Mouse (Mus musculus): Measurements from ENCODE around the gene Tpcn2. TPM values are rescaled to one million over a fixed set of nuclear protein-coding genes. Genes with fewer than 3 reads are reported as not detected.

The Tpcn2 gene
- polyA plus RNA-seq, 1 experiment: 22.1 TPM

DNA sequence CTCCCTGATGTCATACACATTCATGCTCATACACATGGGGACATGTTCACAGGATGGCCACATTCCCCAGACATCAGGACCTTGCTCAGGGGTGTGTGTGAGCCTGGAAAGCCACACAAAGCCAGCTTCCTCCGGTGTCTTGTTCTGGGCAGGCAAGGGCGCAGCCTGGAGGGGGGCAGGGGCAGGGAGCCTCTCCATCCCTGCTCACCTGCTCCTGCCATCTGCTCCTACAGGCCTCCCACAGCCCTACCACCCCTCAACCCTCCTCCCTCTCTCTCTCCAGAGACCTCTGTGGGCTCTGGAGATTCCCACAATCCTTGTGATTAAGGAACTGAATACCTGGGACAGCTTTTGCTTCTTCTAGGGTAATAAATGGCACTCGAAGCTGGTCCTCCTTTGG, 132.0 kb downstream of the Tpcn2 start:
- no peak overlapping the region for H3K27ac ChIP-seq (ENCODE audit: insufficient read depth, low read length)
- TF ChIP-seq POLR2A (IDR thresholded peaks at IDR 0.05; ENCODE audit: low read depth, low read length) (no peak), CTCF (IDR thresholded peaks at IDR 0.05; ENCODE audit: borderline replicate concordance, insufficient read depth, low read length) (no peak)
- H3K4me1 ChIP-seq (ENCODE audit: control insufficient read depth, insufficient read depth, low read length): no peaks in the 10 kb centered on the region
- H3K4me3 ChIP-seq (ENCODE audit: insufficient read depth, low read length): no peak overlapping the region

DNA sequence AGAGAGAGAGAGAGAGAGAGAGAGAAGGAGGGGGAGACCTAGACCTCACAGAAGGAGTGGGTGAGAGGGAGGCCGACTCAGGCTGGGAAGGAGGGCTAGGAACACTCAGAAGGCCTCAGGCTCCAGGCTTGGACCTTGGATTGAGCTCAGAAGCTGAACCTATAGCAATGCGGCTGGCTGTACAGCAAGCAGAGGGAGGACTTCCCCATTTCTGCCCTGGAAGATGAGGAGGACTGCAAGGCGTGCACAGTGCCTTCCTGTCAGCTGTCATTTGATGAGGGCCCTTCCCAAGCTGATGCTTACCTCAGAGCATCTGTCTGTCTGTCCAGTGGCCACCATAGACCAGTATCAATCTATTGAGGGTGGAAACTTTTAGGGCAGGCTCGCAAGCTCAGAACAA, 134.9 kb downstream of the Tpcn2 start:
- no peak for TF ChIP-seq CTCF (IDR thresholded peaks at IDR 0.05; ENCODE audit: borderline replicate concordance, insufficient read depth, low read length)
- no peak for TF ChIP-seq POLR2A (IDR thresholded peaks at IDR 0.05; ENCODE audit: low read depth, low read length)
- Histone ChIP-seq H3K4me3 (ENCODE audit: insufficient read depth, low read length) (no peak overlapping the region), H3K4me1 (ENCODE audit: control insufficient read depth, insufficient read depth, low read length) (no peaks in the 10 kb centered on the region), H3K27ac (ENCODE audit: insufficient read depth, low read length) (no peak overlapping the region)

DNA sequence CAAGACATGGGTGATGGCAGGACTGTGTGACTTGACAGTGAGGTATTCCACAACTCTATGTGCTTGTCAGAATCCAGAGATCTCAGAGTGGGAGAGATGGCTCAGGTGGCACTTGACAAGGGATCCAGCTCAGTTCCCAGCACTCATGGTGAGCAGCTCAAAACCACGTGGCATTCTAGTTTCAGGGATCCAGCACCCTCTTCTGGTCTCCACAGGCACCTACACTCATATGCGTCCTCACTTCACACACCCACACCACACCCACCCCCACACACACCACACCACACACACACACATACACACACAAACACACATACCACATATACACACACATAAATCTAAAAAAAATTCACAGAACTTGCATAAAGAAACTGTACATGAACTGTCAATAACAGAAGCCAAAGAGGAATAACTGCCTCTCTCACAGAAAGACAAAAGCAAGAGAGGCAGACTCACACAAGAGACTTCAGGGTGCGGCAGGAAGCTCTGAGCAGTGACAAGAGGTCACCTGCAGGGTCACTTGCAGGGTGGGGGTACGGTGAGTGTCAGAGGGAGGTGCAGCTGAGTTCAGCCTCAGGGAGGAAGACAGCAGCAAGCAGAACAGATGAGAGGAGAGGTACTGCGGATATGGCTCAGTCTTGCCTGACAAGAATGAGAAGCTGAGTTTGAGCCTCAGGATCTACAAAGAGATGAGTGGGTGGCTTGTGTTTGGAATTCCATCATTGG, 135.7 kb downstream of the Tpcn2 start:
- no peak overlapping the region for H3K27ac ChIP-seq (ENCODE audit: insufficient read depth, low read length)
- TF ChIP-seq CTCF (IDR thresholded peaks at IDR 0.05; ENCODE audit: borderline replicate concordance, insufficient read depth, low read length): no peak
- TF ChIP-seq POLR2A (IDR thresholded peaks at IDR 0.05; ENCODE audit: low read depth, low read length): no peak
- peaks cover 5% of the 10 kb centered on the region for H3K4me1 ChIP-seq (ENCODE audit: control insufficient read depth, insufficient read depth, low read length)
- no peak overlapping the region for H3K4me3 ChIP-seq (ENCODE audit: insufficient read depth, low read length)

DNA sequence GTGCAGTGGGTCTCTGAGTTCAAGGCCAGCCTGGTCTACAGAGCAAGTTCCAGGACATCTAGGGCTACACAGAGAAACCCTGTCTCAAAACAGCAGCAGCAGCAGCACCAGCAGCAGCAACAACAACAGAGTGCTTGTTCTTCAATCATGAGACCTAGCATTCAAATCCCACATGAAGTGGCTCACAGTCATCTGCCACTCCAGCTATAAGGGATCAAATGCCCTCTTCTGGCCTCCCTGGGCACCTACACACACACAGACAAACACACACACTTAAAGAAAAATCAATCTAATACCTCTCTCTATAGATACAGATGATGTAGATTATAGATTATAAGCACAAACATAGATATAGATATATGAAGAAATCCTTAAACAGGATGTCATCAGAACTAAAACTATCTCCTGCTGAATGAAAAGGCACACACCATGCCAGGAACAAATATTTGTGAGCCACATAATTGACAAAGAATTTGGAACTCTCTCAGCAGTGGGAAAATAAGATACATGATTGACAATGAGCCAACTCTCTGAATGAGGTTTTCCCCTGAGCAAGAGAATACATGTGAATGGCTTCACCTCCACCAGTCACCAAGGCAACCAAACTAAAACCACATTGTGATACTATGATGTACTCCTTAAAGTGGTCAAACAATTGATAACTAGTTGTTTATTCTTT, 137.4 kb downstream of the Tpcn2 start:
- H3K27ac ChIP-seq (ENCODE audit: insufficient read depth, low read length): peak overlapping the region; percentile 45
- TF ChIP-seq CTCF (IDR thresholded peaks at IDR 0.05; ENCODE audit: borderline replicate concordance, insufficient read depth, low read length) (no peak), POLR2A (IDR thresholded peaks at IDR 0.05; ENCODE audit: low read depth, low read length) (no peak)
- H3K4me1 ChIP-seq (ENCODE audit: control insufficient read depth, insufficient read depth, low read length): peaks cover 6% of the 10 kb centered on the region
- no peak overlapping the region for H3K4me3 ChIP-seq (ENCODE audit: insufficient read depth, low read length)

DNA sequence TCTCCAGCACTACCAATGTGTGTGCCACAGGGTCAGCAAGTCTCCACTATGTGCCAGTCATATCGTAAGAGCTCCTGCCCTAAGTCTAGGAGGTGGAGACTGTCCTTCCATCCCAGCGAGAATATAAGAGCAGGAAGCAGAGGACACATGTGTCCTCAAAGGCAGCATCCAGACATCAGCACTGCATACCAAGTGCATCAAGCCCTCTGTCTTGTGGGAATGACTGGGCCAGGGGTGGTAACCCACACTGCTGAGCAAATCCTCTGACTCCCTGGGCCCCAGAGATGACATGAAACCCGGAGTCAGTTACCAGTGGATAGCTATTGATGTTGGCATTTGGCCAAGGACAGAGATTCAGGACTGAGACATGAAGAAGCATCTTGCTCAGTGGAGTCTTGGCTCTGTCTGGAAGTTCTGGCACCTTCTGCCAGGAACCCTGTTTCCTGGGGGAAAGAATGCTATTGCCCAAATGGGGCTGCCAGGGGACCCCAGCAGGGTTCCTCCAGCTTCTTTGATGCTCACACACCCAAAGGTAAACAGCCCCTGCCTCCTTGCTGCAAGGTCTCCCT, 140.2 kb downstream of the Tpcn2 start:
- Histone ChIP-seq H3K27ac (ENCODE audit: insufficient read depth, low read length) (no peak overlapping the region), H3K4me1 (ENCODE audit: control insufficient read depth, insufficient read depth, low read length) (peaks cover 6% of the 10 kb centered on the region), H3K4me3 (ENCODE audit: insufficient read depth, low read length) (no peak overlapping the region)
- TF ChIP-seq POLR2A (IDR thresholded peaks at IDR 0.05; ENCODE audit: low read depth, low read length): no peak
- TF ChIP-seq CTCF (IDR thresholded peaks at IDR 0.05; ENCODE audit: borderline replicate concordance, insufficient read depth, low read length): no peak

DNA sequence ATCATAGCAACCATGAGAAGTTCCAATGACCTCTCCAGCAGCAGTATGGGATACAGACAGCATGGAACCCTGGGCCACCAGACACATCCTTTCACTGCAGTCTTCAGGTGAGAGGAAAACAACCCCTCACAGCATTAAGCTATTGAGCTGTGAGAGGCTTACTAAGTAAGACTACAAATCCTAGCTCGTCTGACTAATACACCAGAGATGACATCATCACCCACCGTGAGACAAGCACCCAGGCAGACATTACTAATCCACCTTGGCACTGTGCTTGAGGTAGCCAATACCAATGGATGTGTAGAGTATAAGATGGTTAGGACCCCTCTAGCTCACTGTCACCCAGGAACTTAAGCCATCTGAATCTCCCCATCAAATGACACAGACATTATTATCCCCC, 143.2 kb downstream of the Tpcn2 start:
- Histone ChIP-seq H3K27ac (ENCODE audit: insufficient read depth, low read length) (no peak overlapping the region), H3K4me1 (ENCODE audit: control insufficient read depth, insufficient read depth, low read length) (peaks cover 6% of the 10 kb centered on the region), H3K4me3 (ENCODE audit: insufficient read depth, low read length) (no peak overlapping the region)
- TF ChIP-seq CTCF (IDR thresholded peaks at IDR 0.05; ENCODE audit: borderline replicate concordance, insufficient read depth, low read length): no peak
- TF ChIP-seq POLR2A (IDR thresholded peaks at IDR 0.05; ENCODE audit: low read depth, low read length): no peak

DNA sequence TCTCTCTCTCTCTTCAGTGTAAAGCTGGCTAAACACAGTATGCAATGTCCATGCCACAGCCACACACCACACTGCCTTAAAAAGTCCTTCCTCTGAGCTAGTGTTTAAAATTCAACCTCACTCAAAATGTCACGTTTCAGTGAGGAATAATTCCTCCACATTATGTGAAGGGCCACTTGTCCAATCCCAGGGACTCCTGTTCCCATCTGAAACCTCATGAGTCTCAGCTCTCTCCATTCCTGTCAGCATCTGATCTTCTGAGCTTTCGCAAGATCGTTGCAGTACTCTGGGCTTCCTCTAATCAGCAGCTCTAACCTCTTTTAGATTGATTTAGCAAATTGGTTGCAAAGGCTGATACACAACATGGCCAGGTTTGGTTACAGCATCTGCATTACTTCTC, 144.2 kb downstream of the Tpcn2 start:
- TF ChIP-seq CTCF (IDR thresholded peaks at IDR 0.05; ENCODE audit: borderline replicate concordance, insufficient read depth, low read length) (no peak), POLR2A (IDR thresholded peaks at IDR 0.05; ENCODE audit: low read depth, low read length) (no peak)
- Histone ChIP-seq H3K27ac (ENCODE audit: insufficient read depth, low read length) (no peak overlapping the region), H3K4me1 (ENCODE audit: control insufficient read depth, insufficient read depth, low read length) (peaks cover 6% of the 10 kb centered on the region), H3K4me3 (ENCODE audit: insufficient read depth, low read length) (no peak overlapping the region)

DNA sequence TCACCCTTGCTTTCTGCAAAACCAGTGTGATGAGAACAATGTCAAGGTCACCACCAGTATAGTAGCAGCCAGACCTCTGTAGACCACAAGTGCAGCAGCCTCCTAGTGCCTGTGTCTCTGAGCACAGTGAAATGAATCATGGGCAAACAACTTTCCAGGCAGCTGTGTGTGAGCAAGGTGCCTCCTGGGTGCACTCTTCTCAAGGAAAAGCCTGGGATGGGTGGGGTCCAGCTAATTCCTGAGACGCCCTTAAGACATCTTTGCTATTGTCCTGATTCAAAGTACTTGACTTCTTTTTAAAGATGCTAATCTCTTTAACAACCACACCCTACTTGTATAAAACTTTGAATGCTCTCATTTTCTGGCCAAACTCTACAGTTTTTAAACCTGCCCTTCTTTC, 144.7 kb downstream of the Tpcn2 start:
- H3K4me3 ChIP-seq (ENCODE audit: insufficient read depth, low read length): no peak overlapping the region
- H3K27ac ChIP-seq (ENCODE audit: insufficient read depth, low read length): no peak overlapping the region
- no peak for TF ChIP-seq POLR2A (IDR thresholded peaks at IDR 0.05; ENCODE audit: low read depth, low read length)
- TF ChIP-seq CTCF (IDR thresholded peaks at IDR 0.05; ENCODE audit: borderline replicate concordance, insufficient read depth, low read length): no peak
- peaks cover 6% of the 10 kb centered on the region for H3K4me1 ChIP-seq (ENCODE audit: control insufficient read depth, insufficient read depth, low read length)

DNA sequence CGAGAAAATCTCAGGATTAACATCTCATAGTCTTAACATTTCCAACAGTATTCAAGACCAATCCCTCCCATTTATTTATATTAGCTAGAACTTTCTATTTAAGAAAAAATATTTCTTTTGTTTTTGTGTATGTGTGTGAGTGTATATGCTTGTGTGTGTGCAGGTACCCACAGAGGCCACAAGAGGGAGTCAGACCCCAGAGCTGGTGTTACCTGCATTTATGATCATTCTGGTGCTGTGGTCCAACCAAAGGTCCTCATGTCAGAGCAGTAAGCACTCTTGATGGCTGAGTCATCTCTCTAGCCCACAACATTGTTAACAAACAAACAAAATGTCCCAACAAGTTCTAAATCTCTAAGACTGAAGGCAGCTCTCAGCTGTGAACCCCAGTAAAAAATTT, 145.9 kb downstream of the Tpcn2 start:
- TF ChIP-seq CTCF (IDR thresholded peaks at IDR 0.05; ENCODE audit: borderline replicate concordance, insufficient read depth, low read length) (no peak), POLR2A (IDR thresholded peaks at IDR 0.05; ENCODE audit: low read depth, low read length) (no peak)
- Histone ChIP-seq H3K27ac (ENCODE audit: insufficient read depth, low read length) (no peak overlapping the region), H3K4me1 (ENCODE audit: control insufficient read depth, insufficient read depth, low read length) (no peaks in the 10 kb centered on the region)

DNA sequence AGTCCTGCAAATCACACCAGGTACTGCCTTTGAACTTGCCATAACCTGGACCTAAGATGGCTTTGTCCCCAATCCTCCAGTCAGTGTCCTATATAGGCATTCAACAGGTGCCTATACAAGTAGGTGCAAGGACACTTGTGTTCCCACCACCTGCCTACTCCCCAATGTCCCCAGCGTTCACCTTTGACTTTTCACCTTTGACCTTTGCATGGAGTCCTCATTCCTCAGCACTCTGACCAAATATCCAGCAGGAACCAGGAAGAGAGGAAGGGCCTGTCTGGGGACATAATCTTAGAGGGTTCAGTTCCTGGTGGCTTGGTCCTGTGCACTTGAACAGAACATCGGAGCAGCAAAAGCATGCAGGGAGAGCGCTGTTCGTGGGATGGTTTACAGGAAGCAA, 147.0 kb downstream of the Tpcn2 start:
- TF ChIP-seq POLR2A (IDR thresholded peaks at IDR 0.05; ENCODE audit: low read depth, low read length) (no peak), CTCF (IDR thresholded peaks at IDR 0.05; ENCODE audit: borderline replicate concordance, insufficient read depth, low read length) (no peak)
- no peak overlapping the region for H3K4me3 ChIP-seq (ENCODE audit: insufficient read depth, low read length)
- H3K4me1 ChIP-seq (ENCODE audit: control insufficient read depth, insufficient read depth, low read length): no peaks in the 10 kb centered on the region
- H3K27ac ChIP-seq (ENCODE audit: insufficient read depth, low read length): no peak overlapping the region

More for the DNA sequence above, 145.9 kb downstream of the Tpcn2 start:
- no peak overlapping the region for H3K4me3 ChIP-seq (ENCODE audit: insufficient read depth, low read length)

Other genes starting within 250 kb of the Tpcn2 start
- gene 1810010D01Rik, start 75.9 kb downstream of the Tpcn2 start, polyA plus RNA-seq (2011; ENCODE audit: insufficient read length, low read depth, missing spikeins): not detected in 2 replicates
- 33.0 and 38.2 TPM in 2 replicates for gene Mrgprf, start 16.8 kb upstream of the Tpcn2 start, polyA plus RNA-seq (2011; ENCODE audit: insufficient read length, low read depth, missing spikeins)
- not detected in 2 replicates for gene Mrgprd, start 30.8 kb upstream of the Tpcn2 start, polyA plus RNA-seq (2011; ENCODE audit: insufficient read length, low read depth, missing spikeins)

Measured in embryonic fibroblast, embryonic 13.5 days (primary cell).